Mouse (Mus musculus): ENCODE results near the gene Mthfd1l. TPM values are rescaled to one million over a fixed set of nuclear protein-coding genes. Genes with fewer than 3 reads are reported as not detected.
"Not testable (repeated sequence)": the region's sequence is repeated elsewhere in the genome, so short reads cannot be mapped to it uniquely, and the experiment has no call there.

Mthfd1l gene
- polyA plus RNA-seq, 1 experiment from 2014 or later = 36.5 TPM

- ATAC-seq = 0 out of 2 replicates have a peak, but pooled peaks have one; percentile 49
Observed at GRCm38 (mm10) chr10:4181953-4182352, 209.0 kb downstream of the Mthfd1l start.

DNA sequence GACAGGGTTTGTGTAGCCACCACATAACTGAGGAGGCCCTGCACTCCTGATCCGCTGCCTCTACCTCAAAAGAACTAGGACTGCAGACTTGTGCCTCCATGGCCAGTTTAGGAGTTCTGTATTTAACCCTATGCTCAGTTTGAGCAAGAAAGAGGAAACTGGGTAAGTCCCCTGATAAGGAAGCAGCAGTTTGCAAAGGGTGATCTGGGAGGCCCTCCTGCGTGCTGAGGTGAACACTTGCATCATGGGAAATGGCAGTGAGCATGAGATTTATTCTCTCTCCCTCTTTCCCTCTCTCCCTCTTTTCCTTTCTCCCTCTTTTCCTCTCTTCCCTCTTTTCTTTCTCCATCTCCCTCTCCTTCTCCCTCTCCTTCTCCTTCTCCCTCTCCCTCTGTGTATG, 209.5 kb downstream of the Mthfd1l start:
- ATAC-seq = no peak
- Histone ChIP-seq H3K27ac (0 out of 2 replicates have a peak overlapping the region, but pooled peaks have one; percentile 14), H3K9me3 (replicated peaks) (no peaks in the 10 kb centered on the region), H3K9ac (no peak overlapping the region), H3K4me3 (no peak overlapping the region), H3K4me1 (peaks cover 9% of the 10 kb centered on the region), H3K36me3 (no peaks in the 10 kb centered on the region), H3K4me2 (no peak overlapping the region), H3K27me3 (replicated peaks) (no peaks in the 10 kb centered on the region)
- WGBS (ENCODE audit: insufficient replicate concordance) = 36% methylated on average over 2 of the region's 2 CpGs

More at GRCm38 (mm10) chr10:4181953-4182352, 209.0 kb downstream of the Mthfd1l start:
- Histone ChIP-seq H3K4me2 (no peak overlapping the region), H3K27me3 (replicated peaks) (no peaks in the 10 kb centered on the region), H3K4me1 (peaks cover 9% of the 10 kb centered on the region), H3K9ac (no peak overlapping the region), H3K9me3 (replicated peaks) (no peaks in the 10 kb centered on the region), H3K36me3 (no peaks in the 10 kb centered on the region), H3K27ac (0 out of 2 replicates have a peak overlapping the region, but pooled peaks have one; percentile 14), H3K4me3 (no peak overlapping the region)
- 58% methylated on average over 1 of the region's 1 CpGs for WGBS (ENCODE audit: insufficient replicate concordance)

- Histone ChIP-seq H3K9me3 (replicated peaks) (no peaks in the 10 kb centered on the region), H3K4me2 (no peak overlapping the region), H3K36me3 (no peaks in the 10 kb centered on the region), H3K4me1 (no peaks in the 10 kb centered on the region), H3K27ac (no peak overlapping the region), H3K4me3 (no peak overlapping the region), H3K27me3 (replicated peaks) (no peaks in the 10 kb centered on the region), H3K9ac (no peak overlapping the region)
- ATAC-seq = no peak
- 73% methylated on average over 18 of the region's 18 CpGs for WGBS (ENCODE audit: insufficient replicate concordance)
Observed at GRCm38 (mm10) chr10:4188614-4189402, 215.9 kb downstream of the Mthfd1l start.

DNA sequence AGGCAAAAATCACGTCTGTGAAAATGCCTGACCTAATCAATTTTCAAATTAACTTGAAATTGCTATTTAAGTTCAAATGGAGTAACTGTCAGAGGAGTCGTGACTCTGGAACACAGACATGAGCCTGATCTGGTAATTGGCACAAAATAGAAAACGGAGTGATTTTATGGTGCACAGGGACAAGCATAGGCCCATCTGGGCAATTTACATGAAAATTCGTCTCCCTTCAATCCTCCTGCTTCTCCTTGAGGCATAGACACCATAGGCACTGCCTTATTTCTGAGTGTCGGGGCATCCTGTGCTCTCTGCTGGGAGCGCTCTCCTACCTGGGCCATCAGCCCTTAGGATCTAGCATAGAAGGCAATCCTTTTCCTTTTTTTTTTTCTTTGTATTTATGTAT, 216.5 kb downstream of the Mthfd1l start:
- Histone ChIP-seq H3K27ac (no peak overlapping the region), H3K36me3 (no peaks in the 10 kb centered on the region)

GRCm38 (mm10) chr10:4198978-4199377, 226.1 kb downstream of the Mthfd1l start:
- H3K36me3 ChIP-seq = no peaks in the 10 kb centered on the region
- 65% methylated on average over 6 of the region's 6 CpGs for WGBS (ENCODE audit: insufficient replicate concordance)
- H3K4me2 ChIP-seq = no peak overlapping the region
- no peak overlapping the region for H3K4me3 ChIP-seq
- 0 out of 2 replicates have a peak, but pooled peaks cover 5% of the 10 kb centered on the region for H3K4me1 ChIP-seq
- H3K9ac ChIP-seq = no peak overlapping the region
- ATAC-seq = no peak
- H3K9me3 ChIP-seq (replicated peaks) = no peaks in the 10 kb centered on the region
- H3K27ac ChIP-seq = no peak overlapping the region
- no peaks in the 10 kb centered on the region for H3K27me3 ChIP-seq (replicated peaks)

More for the DNA sequence above, 216.5 kb downstream of the Mthfd1l start:
- no peaks in the 10 kb centered on the region for H3K27me3 ChIP-seq (replicated peaks)
- H3K4me3 ChIP-seq = no peak overlapping the region
- no peak for ATAC-seq
- no peak overlapping the region for H3K9ac ChIP-seq
- WGBS (ENCODE audit: insufficient replicate concordance) = 74% methylated on average over 6 of the region's 6 CpGs
- H3K9me3 ChIP-seq (replicated peaks) = no peaks in the 10 kb centered on the region
- no peak overlapping the region for H3K4me2 ChIP-seq
- H3K4me1 ChIP-seq = no peaks in the 10 kb centered on the region

- H3K9ac ChIP-seq = no peak overlapping the region
- H3K4me1 ChIP-seq = 0 out of 2 replicates have a peak, but pooled peaks cover 5% of the 10 kb centered on the region
- H3K27me3 ChIP-seq (replicated peaks) = no peaks in the 10 kb centered on the region
- H3K4me2 ChIP-seq = no peak overlapping the region
- H3K9me3 ChIP-seq (replicated peaks) = no peaks in the 10 kb centered on the region
- no peaks in the 10 kb centered on the region for H3K36me3 ChIP-seq
- no peak for ATAC-seq
- 68% methylated on average over 6 of the region's 6 CpGs for WGBS (ENCODE audit: insufficient replicate concordance)
- no peak overlapping the region for H3K27ac ChIP-seq
- H3K4me3 ChIP-seq = no peak overlapping the region
Observed at GRCm38 (mm10) chr10:4199926-4200325, 227.0 kb downstream of the Mthfd1l start.

- Histone ChIP-seq H3K9me3 (replicated peaks) (no peaks in the 10 kb centered on the region), H3K9ac (no peak overlapping the region), H3K36me3 (no peaks in the 10 kb centered on the region), H3K4me2 (no peak overlapping the region), H3K4me3 (no peak overlapping the region), H3K27ac (no peak overlapping the region), H3K27me3 (replicated peaks) (no peaks in the 10 kb centered on the region), H3K4me1 (0 out of 2 replicates have a peak, but pooled peaks cover 5% of the 10 kb centered on the region)
- 48% methylated on average over 5 of the region's 5 CpGs for WGBS (ENCODE audit: insufficient replicate concordance)
- no peak for ATAC-seq
Observed at GRCm38 (mm10) chr10:4200546-4201104, 227.7 kb downstream of the Mthfd1l start.

- H3K9ac ChIP-seq = no peak overlapping the region
- no peaks in the 10 kb centered on the region for H3K9me3 ChIP-seq (replicated peaks)
- no peaks in the 10 kb centered on the region for H3K27me3 ChIP-seq (replicated peaks)
- no peak for ATAC-seq
- H3K4me2 ChIP-seq = no peak overlapping the region
- no peak overlapping the region for H3K27ac ChIP-seq
- 0 out of 2 replicates have a peak, but pooled peaks cover 5% of the 10 kb centered on the region for H3K4me1 ChIP-seq
- WGBS (ENCODE audit: insufficient replicate concordance) = 68% methylated on average over 4 of the region's 4 CpGs
- H3K4me3 ChIP-seq = no peak overlapping the region
- H3K36me3 ChIP-seq = no peaks in the 10 kb centered on the region
Observed at GRCm38 (mm10) chr10:4201141-4201540, 228.2 kb downstream of the Mthfd1l start.

- H3K9ac ChIP-seq; H3K36me3 ChIP-seq; H3K9me3 ChIP-seq (replicated peaks); H3K27ac ChIP-seq; ATAC-seq; H3K27me3 ChIP-seq (replicated peaks); H3K4me3 ChIP-seq; H3K4me1 ChIP-seq; H3K4me2 ChIP-seq: not testable (repeated sequence)
- 34% methylated on average over 6 of the region's 6 CpGs for WGBS (ENCODE audit: insufficient replicate concordance)
Observed at GRCm38 (mm10) chr10:4203651-4204050, 230.7 kb downstream of the Mthfd1l start.

DNA sequence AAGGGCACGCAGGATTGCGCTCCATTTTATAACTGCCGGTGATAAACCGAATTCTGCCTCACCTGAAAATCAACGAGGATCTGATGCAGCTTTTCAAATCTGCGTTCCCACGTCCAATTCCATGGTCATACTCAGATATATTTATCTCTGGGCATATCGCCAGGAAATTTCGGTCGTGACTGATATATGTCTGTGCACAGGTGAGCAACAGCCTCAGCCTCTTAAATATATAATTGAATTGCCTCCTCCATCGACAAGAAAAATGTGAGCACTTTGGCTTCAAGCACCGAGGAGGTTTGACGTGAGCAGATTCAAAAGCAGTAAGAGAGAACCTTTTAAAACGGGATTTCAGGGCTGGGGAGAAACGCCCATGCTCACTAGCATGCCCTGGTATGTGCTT, 236.1 kb downstream of the Mthfd1l start:
- H3K9ac ChIP-seq = no peak overlapping the region
- no peak for ATAC-seq
- H3K4me2 ChIP-seq = no peak overlapping the region
- H3K4me3 ChIP-seq = no peak overlapping the region
- WGBS (ENCODE audit: insufficient replicate concordance) = 76% methylated on average over 15 of the region's 15 CpGs
- no peak overlapping the region for H3K27ac ChIP-seq
- H3K4me1 ChIP-seq = 0 out of 2 replicates have a peak, but pooled peaks cover 4% of the 10 kb centered on the region
- H3K36me3 ChIP-seq = no peaks in the 10 kb centered on the region
- no peaks in the 10 kb centered on the region; the same call in 1 of the 2 replicates for H3K27me3 ChIP-seq (replicated peaks)
- H3K9me3 ChIP-seq (replicated peaks) = no peaks in the 10 kb centered on the region

DNA sequence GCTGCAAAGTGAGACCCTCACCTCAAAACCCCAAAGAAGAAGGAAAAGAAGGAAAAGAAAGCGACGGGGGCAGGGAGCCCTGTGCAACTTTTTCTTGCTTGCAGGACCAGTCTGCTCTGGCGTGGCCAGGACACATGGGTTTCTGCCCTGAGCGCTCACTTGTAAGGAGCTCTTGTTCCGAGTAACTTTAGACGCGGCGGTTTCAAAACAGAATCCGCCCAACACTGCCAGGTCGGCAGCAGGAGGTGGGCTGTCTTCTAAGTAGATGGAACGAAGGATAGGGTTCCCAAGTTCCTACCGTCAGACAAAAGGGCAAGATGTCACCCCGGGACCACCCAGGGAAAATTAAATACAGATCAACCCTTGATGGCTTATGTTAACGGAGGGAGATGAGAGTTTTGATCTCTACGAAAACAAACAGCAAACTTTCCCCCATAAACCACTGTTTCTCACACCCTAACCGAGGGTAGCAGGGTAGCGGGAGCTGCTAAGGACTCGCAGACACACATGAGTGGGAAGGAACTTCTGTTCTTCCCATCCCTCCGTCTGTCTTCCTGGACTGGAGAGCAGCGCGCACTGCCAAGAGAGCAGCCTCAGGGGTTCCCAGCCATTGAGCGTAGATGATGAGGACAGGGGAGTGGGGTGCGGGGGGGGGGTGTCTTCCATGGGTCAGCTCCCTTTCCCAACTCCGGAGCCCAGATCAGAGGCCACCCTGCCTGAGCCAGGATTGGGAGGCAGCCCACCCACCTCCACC, 237.6 kb downstream of the Mthfd1l start:
- Histone ChIP-seq H3K4me1 (0 out of 2 replicates have a peak, but pooled peaks cover 4% of the 10 kb centered on the region), H3K9ac (no peak overlapping the region), H3K27ac (no peak overlapping the region), H3K27me3 (replicated peaks) (no peaks in the 10 kb centered on the region; the same call in 1 of the 2 replicates), H3K36me3 (no peaks in the 10 kb centered on the region), H3K4me2 (peak overlapping the region; percentile 32), H3K9me3 (replicated peaks) (no peaks in the 10 kb centered on the region), H3K4me3 (peak overlapping the region; percentile 11; the same call in 1 of the 2 replicates)
- no peak for ATAC-seq
- 35% methylated on average over 24 of the region's 24 CpGs for WGBS (ENCODE audit: insufficient replicate concordance)

GRCm38 (mm10) chr10:4211067-4211447, 238.1 kb downstream of the Mthfd1l start:
- H3K9me3 ChIP-seq (replicated peaks) = no peaks in the 10 kb centered on the region
- H3K4me3 ChIP-seq = no peak overlapping the region
- WGBS (ENCODE audit: insufficient replicate concordance) = 52% methylated on average over 4 of the region's 4 CpGs
- no peaks in the 10 kb centered on the region for H3K36me3 ChIP-seq
- no peak overlapping the region for H3K27ac ChIP-seq
- H3K4me2 ChIP-seq = no peak overlapping the region
- 0 out of 2 replicates have a peak, but pooled peaks cover 4% of the 10 kb centered on the region for H3K4me1 ChIP-seq
- H3K9ac ChIP-seq = no peak overlapping the region
- no peaks in the 10 kb centered on the region; the same call in 1 of the 2 replicates for H3K27me3 ChIP-seq (replicated peaks)
- ATAC-seq = no peak

All from liver, embryonic 12.5 days (tissue).